Mouse (Mus musculus) heart, postnatal 0 days (tissue): Measurements from ENCODE around the gene Nat8. TPM values are rescaled to one million over a fixed set of nuclear protein-coding genes. Genes with fewer than 3 reads are reported as not detected.
"Not testable (repeated sequence)": the region's sequence is repeated elsewhere in the genome, so short reads cannot be mapped to it uniquely, and the experiment has no call there.

Source experiments
- ATAC-seq: fragments of 200-750 bp; cut with Nextera tagmentation; 2 replicates; pipeline ENCODE4 v1.8.0; 2017; ENCODE audit warnings: low read depth, moderate number of reproducible peaks, moderate library complexity; ENCODE audit not compliant: insufficient read depth
- DNase-seq: peaks from one replicate; pipeline ENCODE4 v3.0.0-alpha.2; 2016; ENCODE audit warnings: low spot score
- H3K27ac ChIP-seq: fragments of 300-500 bp; sonication (generic); 2 replicates; pipeline ENCODE4 v1.5.1; 2014; ENCODE audit warnings: low read depth, mild to moderate bottlenecking
- H3K27me3 ChIP-seq: fragments of 300-500 bp; sonication (generic); 2 replicates; pipeline ENCODE4 v1.6.1; 2014; ENCODE audit warnings: low read length, mixed read lengths; ENCODE audit not compliant: control insufficient read depth, insufficient read depth
- H3K36me3 ChIP-seq: fragments of 300-500 bp; sonication (generic); replicated peaks from 2 replicates; pipeline ENCODE4 v1.6.1; 2014; ENCODE audit warnings: low read length, mixed read lengths; ENCODE audit not compliant: control insufficient read depth, insufficient read depth
- H3K4me1 ChIP-seq: fragments of 300-500 bp; sonication (generic); 2 replicates; pipeline ENCODE4 v1.6.1; 2014; ENCODE audit warnings: antibody characterized with exemption; ENCODE audit not compliant: control insufficient read depth, insufficient read depth
- H3K4me2 ChIP-seq: fragments of 300-500 bp; sonication (generic); 2 replicates; pipeline ENCODE4 v1.6.1; 2014; ENCODE audit warnings: low read depth, mild to moderate bottlenecking, low read length, moderate library complexity
- H3K4me3 ChIP-seq: fragments of 300-500 bp; sonication (generic); 2 replicates; pipeline ENCODE4 v1.5.1; 2014; ENCODE audit warnings: low read depth, low read length
- H3K9ac ChIP-seq: fragments of 300-500 bp; sonication (generic); replicated peaks from 2 replicates; pipeline ENCODE4 v1.6.1; 2014; ENCODE audit warnings: low read depth, low read length, mixed read lengths
- H3K9me3 ChIP-seq: fragments of 300-500 bp; sonication (generic); replicated peaks from 2 replicates; pipeline ENCODE4 v1.6.1; 2016; ENCODE audit warnings: low read length; ENCODE audit not compliant: control insufficient read depth
- CTCF ChIP-seq: IDR thresholded peaks from 2 replicates; pipeline ENCODE4 v1.5.1; 2016; ENCODE audit warnings: antibody characterized with exemption, control low read depth, low read depth
- EP300 ChIP-seq: IDR thresholded peaks from 2 replicates; pipeline ENCODE4 v1.6.1; 2016; ENCODE audit warnings: antibody characterized with exemption, low read depth
- WGBS: fragments of 180-500 bp; shearing (Covaris S2); extraction: QIAGEN DNeasy Blood & Tissue Kit; methylation state at CpG from one replicate; pipeline ENCODE4 v1.1.7; 2014; 5-methylcytosine and 5-hydroxymethylcytosine counted together
- polyA plus RNA-seq: library from polyadenylated mRNA; unstranded; fragments of >200 nt; fragmentation: Nextera tagmentation; extraction: Ambion mirVana; gene quantifications from 2 replicates; pipeline ENCODE4 v1.2.1, GENCODE M21; 2015
- total RNA-seq: library from RNA; depleted of rRNA; stranded (reverse); fragments of >200 nt; gene quantifications from 2 replicates; pipeline ENCODE4 v1.2.3, GENCODE M21; 2014; ENCODE audit warnings: low replicate concordance

Nat8 gene
- total and polyA plus RNA-seq, 2 experiments from 2014 or later, result not detected

DNA sequence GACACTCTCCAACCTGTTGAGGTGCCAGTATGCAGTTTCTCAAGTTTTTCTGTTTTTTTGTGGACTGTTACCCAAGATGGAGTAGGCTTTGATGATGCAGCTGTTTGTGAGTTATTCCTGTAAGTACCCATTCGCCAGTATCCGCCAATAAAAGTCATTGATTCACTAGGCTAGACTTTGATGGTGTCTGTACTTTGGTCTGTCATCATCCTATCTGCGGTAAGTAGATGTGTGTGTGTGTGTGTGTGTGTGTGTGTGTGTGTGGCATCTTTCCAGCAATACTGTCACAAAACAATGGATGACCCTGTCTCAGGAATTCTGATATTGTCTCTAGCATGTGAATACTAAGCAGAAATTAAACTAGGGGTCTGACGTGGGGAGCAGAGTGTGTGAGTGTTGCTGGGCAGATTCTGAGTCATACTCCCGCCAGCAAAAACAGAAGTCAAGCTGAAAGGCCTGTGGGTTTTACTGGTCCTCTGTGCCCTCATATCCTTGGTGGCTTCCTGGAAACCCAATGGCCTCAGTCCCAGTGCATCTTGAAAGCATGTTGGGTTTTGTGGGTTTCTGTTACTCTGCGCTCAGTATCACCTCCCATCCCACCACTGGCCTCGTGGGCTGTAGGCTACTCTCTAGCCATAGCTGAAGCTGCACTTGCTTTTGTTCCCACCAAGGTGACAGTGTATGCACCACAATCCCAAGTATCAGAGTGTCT is 19.3 kb upstream of the Nat8 start:
- DNase-seq, result no peak
- Histone ChIP-seq H3K36me3 (no peaks in the 10 kb centered on the region), H3K27me3 (no peaks in the 10 kb centered on the region), H3K27ac (no peak overlapping the region), H3K4me2 (no peak overlapping the region), H3K4me1 (no peaks in the 10 kb centered on the region), H3K9me3 (no peaks in the 10 kb centered on the region), H3K4me3 (no peak overlapping the region), H3K9ac (no peak overlapping the region)
- WGBS, result 78% methylated on average over 7 of the region's 7 CpGs
- TF ChIP-seq EP300 (no peak), CTCF (no peak)
- no peak for ATAC-seq

DNA sequence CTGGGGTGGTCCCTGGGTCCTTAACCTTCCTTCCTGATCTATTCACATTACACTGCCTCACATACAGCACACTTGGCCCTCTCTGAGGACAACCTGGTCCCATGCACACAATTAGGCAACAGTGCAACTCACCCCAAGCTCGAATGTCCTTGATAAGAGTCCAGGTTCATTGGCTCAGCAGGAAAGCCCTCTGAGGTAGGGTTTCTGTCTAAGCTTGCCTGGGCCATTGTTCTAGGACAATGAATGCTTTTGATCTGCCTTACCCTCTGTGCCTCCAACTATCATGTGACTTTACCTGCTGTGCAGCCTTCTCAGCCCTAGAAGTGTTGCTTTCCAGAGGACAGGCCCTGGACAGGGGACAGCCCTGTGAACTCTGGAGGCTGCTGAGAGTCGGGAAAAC is 17.4 kb upstream of the Nat8 start:
- H3K27me3 ChIP-seq, result no peaks in the 10 kb centered on the region
- H3K9me3 ChIP-seq, result no peaks in the 10 kb centered on the region
- no peak for DNase-seq
- ATAC-seq, result no peak
- TF ChIP-seq EP300 (no peak), CTCF (no peak)
- no peak overlapping the region for H3K27ac ChIP-seq
- no peak overlapping the region for H3K4me3 ChIP-seq
- H3K9ac ChIP-seq, result no peak overlapping the region
- no peaks in the 10 kb centered on the region for H3K4me1 ChIP-seq
- 28% methylated on average over 2 of the region's 2 CpGs for WGBS
- H3K36me3 ChIP-seq, result no peaks in the 10 kb centered on the region
- no peak overlapping the region for H3K4me2 ChIP-seq

DNA sequence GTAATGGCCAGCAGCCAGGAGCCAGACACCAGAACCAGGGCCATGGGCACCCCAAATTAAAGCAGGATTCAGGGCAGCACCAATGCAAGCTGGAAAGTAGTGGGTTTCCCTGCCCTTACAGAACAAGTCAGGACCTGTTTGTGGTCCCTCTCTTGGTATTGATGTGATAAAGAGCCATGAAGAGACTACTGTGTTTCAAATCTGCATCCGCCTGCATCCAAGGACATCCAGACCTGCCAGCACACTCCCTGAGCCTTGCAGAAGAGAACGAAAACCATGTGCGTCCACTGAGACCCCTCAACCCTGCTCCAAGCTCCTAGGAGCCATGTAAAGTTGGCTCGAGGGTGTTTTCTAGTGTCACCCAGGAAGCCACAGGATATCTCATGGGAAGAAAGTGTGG is 16.3 kb upstream of the Nat8 start:
- Histone ChIP-seq H3K27ac (no peak overlapping the region), H3K9me3 (no peaks in the 10 kb centered on the region), H3K4me3 (no peak overlapping the region), H3K36me3 (no peaks in the 10 kb centered on the region), H3K4me2 (no peak overlapping the region), H3K4me1 (no peaks in the 10 kb centered on the region), H3K27me3 (no peaks in the 10 kb centered on the region), H3K9ac (no peak overlapping the region)
- DNase-seq, result no peak
- no peak for ATAC-seq
- no peak for TF ChIP-seq EP300
- TF ChIP-seq CTCF, result no peak
- 78% methylated on average over 4 of the region's 4 CpGs for WGBS

DNA sequence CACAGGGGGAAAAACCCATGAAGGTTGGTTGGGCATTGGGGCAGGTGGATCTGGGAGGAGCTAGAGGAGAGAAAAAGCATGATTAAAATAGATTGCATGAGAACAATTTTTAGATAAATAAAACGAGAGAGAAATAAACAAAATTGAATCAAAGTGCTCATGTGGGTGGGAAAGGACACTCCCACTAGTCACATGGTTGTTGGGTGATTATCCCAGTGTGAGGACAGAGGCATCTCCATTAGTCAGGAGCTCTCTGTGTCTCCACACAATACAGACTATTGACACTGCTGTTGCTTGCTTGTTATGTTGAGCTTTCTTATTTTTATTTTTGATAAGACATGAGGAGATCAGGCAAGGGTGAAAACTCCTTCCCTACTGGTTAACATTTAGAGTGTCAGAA is 15.0 kb upstream of the Nat8 start:
- TF ChIP-seq CTCF, result no peak
- TF ChIP-seq EP300, result no peak
- no peak for ATAC-seq
- H3K9me3 ChIP-seq, result no peaks in the 10 kb centered on the region
- no peaks in the 10 kb centered on the region for H3K4me1 ChIP-seq
- DNase-seq, result no peak
- no peak overlapping the region for H3K27ac ChIP-seq
- H3K4me3 ChIP-seq, result no peak overlapping the region
- H3K4me2 ChIP-seq, result no peak overlapping the region
- no peaks in the 10 kb centered on the region for H3K36me3 ChIP-seq
- 27% methylated on average over 1 of the region's 1 CpGs for WGBS
- H3K9ac ChIP-seq, result no peak overlapping the region
- H3K27me3 ChIP-seq, result no peaks in the 10 kb centered on the region

DNA sequence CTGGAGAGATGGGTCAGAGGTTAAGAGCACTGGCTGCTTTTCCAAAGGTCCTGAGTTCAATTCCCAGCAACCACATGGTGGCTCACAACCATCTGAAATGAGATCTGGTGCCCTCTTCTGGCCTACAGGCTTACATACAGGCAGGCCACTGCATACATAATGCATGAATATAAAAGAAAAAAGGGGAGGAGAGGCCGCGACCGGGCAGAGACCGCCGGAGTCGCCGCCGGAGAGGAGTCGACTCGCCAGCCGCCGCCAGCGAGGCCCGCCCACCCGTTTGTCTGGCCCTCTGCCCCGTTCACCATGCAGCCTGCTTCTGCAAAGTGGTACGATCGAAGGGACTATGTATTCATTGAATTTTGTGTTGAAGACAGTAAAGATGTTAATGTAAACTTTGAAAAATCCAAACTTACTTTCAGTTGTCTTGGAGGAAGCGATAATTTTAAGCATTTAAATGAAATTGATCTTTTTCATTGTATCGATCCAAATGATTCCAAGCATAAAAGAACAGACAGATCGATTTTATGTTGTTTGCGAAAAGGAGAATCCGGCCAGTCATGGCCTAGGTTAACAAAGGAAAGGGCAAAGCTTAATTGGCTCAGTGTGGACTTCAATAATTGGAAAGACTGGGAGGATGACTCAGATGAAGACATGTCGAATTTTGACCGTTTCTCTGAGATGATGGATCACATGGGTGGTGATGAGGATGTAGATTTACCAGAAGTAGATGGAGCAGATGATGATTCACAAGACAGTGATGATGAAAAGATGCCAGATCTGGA is 12.0 kb upstream of the Nat8 start:
- H3K4me1 ChIP-seq, DNase-seq, H3K9me3 ChIP-seq, H3K4me2 ChIP-seq, H3K27me3 ChIP-seq, H3K4me3 ChIP-seq, H3K9ac ChIP-seq, H3K36me3 ChIP-seq, ATAC-seq, H3K27ac ChIP-seq: not testable (repeated sequence)
- 79% methylated on average over 25 of the region's 25 CpGs for WGBS
